Mouse (Mus musculus) E14TG2a.4 (cell line): ENCODE results near the gene Kcnip1.

Experiments used
- CTCF ChIP-seq: conservative IDR thresholded peaks from 2 replicates; pipeline ENCODE4 v1.5.1; 2014; ENCODE audit warnings: low read length
- NANOG ChIP-seq: IDR thresholded peaks from 2 replicates; pipeline ENCODE4 v1.6.1; 2014; ENCODE audit warnings: borderline replicate concordance, low read length, mixed read lengths

GRCm38 (mm10) chr11:33912151-33912571, 80.8 kb downstream of the Kcnip1 start:
- TF ChIP-seq CTCF (no peak), NANOG (no peak)
